Mouse (Mus musculus) left cerebral cortex, postnatal 25 days (tissue): ENCODE data around the gene Ldb2. TPM values are rescaled to one million over a fixed set of nuclear protein-coding genes. Genes with fewer than 3 reads are reported as not detected.

ENCODE experiments used
- DNase-seq, 2 experiments: peaks; one replicate each; pipeline ENCODE4 v3.0.0; 2022; ENCODE audit warnings: low spot score in 2 of 2, mixed read lengths in 1 of 2
- intact Hi-C: fragments of 180-260 bp; cut with DNase I; formaldehyde crosslinking; loops from one replicate; pipeline ENCODE4 v1.15.1; 2025
- total RNA-seq, 2 experiments: library from RNA; stranded (reverse); gene quantifications; 2 replicates each; pipeline ENCODE4 v1.2.3; 2021

Ldb2 gene
- total RNA-seq, 2 experiments from 2014 or later: 40.3 to 59.7 TPM

DNA sequence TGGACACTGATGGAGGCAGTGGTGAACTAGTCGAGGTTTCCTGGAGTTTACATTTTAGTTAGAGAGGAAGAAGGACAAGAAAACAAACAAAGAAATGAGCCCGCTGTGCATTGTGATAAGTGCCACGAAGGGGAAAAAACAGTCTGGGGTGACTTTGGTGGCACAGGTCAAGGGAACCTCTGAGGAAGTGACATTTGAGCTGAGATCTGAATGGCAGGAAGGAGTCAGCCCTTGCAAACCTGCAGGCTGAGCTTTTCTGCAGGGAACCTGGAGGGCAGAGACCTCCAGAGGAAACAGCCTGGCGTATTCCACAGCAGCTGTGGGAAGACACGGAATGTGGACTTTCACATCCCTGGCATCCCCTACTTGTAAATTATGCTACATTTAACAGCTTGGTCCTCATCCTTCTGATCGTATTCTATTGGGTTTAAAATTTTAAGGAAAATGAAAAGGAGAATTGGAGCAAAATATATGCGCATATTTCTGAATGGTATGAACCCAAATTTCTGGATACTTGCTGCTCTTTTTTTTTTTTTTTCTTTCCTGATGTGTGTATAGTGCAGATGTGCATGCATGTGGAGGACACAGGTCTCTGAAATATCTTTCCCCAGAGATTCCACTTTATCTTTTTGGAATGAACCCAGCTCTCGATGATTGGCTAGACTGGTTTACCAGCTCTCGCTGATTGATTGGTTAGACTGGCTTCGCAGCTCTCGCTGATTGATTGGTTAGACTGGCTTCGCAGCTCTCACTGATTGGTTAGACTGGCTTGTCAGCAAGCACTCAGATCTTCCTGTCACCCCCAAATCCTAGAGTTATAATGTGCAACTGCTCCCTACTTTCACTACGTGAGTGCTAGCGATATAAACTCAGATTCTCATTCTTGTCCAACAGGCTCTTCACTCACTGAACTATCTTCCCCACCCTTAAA is 72.7 kb downstream of the Ldb2 start:
- intact Hi-C loops: no loop called here
- DNase-seq: peak in 1 of 2 experiments; percentile 40

DNA sequence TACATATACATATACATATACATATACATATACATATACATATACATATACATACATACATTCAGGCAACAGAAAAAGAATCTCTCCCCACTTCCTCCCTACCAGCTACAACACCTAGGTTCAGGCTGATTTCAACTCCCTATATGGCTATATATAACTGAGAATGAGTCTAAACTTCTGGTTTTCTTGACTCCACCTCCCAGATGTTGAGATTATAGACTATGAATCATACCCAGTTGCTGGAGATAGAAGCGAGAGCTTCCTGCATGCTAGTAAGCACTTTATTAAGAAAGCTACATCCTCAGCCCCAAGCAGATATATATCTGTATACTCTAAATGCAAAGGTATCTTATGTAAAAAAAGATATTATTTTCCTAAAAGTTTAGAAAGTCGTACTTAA is 74.0 kb downstream of the Ldb2 start:
- no peak for DNase-seq
- intact Hi-C loops: no loop called here

DNA sequence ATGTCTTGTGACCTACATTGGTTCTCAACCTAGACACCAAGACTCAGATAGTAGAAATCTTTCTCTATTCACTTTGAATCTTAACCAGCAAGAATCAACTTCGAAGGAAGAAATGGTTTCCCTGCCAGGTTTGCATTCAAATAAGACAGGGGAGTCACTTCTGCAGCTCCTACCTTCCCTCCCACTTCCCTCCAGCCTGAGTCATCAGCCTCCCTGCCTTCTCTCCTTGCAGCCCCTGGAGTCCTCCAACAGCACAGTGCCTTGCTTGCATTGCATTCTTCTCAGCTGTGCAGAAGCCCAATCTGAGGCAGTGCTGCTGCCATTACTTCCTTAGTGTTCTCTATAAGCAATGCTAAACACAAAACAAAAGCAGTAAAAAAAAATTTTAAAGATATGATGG is 79.6 kb downstream of the Ldb2 start:
- intact Hi-C loops: no loop called here
- peak in 1 of 2 experiments; percentile 47 for DNase-seq

DNA sequence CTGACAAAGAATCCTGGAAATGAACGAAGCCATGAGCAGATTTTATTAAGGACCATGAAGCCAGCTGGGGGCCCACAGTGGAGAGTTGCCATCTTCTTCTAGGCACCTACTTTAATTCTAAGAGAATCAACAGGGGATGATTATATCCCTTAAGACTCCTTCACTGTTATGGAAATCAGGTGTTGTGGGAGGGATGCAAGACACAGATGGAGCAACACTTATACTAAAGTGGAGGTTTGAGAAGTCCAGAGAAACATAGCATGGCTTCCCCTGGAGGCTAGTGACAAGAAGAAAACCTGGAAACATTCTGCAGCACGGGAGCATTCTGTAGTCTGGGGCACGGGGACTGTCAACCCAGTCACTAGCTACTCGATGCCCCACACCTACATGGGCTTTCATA is 85.0 kb downstream of the Ldb2 start:
- peak in 1 of 2 experiments; percentile 51 for DNase-seq
- intact Hi-C loops: loop anchor here (5.0 kb wide), 1 partner anchor 563 kb away; no protein-coding TSS in a partner anchor

DNA sequence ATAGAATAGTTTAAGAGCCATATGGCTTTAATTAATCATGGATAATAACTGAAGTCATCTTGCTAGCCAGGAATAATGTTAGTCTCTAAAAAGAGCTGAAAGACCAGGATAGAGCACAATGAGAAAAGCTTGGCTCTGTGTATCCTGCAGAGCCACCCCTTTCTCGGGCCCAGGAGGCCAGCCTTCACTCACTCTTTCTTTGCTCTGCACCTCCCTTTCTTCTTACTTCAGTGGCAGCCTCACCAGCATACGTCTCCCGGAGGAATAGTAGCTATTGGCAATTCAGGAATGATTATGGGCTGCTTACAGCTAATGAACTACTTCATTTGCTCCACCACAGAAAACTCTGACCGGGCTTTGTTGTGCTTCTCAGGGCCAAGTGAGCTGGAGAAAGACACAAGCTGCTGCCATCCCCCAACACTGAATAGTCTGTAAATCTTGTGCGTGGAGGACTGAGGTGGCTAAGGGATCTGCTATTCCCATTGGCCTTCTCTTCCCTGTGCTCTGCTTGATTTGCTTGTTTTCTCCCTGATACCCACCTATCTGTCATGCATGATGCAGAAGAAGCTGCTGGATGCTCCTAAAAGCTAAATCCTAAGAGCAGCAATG is 86.2 kb downstream of the Ldb2 start:
- no peak for DNase-seq
- intact Hi-C loops: loop anchor here (5.0 kb wide), 1 partner anchor 564 kb away; no protein-coding TSS in a partner anchor

DNA sequence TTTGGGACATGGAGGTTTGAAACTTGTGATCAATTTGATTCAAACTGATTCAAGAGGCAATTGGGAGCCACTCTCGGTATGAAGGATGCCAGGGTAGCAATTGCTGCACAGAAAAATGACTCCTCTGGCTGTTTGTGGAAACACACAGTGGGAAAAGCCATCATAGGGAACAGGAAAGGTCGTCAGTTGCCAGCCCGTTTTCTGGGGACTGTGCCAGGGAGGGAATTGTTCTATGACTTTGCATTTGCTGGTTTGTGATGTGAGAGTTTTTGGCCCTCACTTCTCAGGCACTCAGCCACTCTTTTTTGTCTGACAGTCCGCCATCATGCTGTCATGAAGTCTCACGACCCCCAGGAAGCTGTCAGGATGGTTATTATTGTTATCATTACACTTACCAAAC is 88.3 kb downstream of the Ldb2 start:
- intact Hi-C loops: loop anchor here (5.0 kb wide), 1 partner anchor 566 kb away; no protein-coding TSS in a partner anchor
- no peak for DNase-seq

DNA sequence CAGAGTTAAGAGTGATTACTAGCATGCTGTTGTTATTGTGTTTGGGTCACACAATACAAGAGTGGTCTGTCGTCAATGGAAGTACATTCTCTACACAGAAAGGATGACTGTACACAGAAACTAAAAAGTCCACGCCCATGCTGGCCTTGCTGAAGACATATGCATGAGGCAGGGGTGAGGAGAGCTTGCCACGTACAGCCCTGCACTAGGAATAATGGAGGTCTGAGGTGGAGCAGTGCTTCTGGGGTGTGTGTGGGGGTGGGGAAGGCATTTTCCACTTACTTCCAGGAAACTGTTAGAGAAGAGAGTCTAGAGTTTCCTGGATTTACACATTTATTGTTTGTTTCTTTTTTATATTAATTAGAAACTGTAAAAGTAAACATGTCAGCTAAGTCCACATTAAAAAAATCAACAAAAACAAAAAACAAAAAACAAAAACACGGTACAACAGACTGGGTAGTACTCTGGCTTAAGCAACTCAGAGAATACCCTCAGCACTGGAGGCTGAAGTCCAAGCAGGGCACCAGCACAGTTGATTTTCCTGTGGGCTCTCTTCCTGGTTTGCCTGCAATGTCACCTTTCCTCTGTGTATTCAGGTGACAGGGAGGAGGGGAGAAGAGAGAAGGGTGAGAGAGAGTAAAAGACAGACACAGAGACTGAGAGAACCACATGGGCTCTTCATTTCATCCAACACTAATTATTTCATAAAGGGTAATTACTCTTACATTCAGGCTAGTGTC is 89.2 kb downstream of the Ldb2 start:
- intact Hi-C loops: loop anchor here (5.0 kb wide), 1 partner anchor 567 kb away; no protein-coding TSS in a partner anchor
- DNase-seq: no peak

DNA sequence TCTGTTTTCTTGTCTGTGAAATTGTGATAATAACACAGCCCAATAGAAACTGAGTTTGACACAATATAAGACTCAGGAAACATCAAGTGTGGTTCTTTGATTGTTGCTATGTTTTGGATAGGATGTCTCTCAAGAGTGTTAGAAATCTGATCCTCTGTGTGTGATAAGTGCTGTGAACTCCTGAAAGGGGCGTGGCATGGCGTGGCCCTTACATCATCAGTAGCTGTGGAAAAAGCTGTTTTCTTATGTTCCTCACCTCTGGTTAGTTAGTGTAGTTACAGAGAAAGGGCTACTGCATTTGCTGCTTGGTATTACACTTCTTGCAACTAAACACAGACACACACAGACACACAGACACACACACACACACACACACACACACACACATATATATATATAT is 90.2 kb downstream of the Ldb2 start:
- intact Hi-C loops: no loop called here
- no peak for DNase-seq

DNA sequence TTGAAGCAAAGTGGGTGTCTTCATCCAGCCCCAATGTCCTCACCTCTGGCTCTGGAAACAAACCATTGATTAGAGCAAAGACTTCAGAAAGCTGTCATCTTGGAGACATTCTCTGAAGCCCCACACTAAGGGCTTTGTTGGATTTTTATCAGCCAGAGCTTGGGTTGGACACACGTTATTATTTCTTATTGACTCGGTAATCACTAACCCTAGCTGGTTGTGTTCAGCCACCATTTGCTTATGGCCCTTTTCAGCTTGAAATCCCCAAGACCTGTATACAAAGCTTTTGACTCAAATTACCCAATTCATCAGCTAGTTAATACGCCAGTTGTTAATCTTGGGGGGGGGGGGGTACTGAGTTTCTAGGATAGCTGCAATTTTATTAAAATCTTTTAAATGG is 91.5 kb downstream of the Ldb2 start:
- intact Hi-C loops: no loop called here
- DNase-seq: no peak

DNA sequence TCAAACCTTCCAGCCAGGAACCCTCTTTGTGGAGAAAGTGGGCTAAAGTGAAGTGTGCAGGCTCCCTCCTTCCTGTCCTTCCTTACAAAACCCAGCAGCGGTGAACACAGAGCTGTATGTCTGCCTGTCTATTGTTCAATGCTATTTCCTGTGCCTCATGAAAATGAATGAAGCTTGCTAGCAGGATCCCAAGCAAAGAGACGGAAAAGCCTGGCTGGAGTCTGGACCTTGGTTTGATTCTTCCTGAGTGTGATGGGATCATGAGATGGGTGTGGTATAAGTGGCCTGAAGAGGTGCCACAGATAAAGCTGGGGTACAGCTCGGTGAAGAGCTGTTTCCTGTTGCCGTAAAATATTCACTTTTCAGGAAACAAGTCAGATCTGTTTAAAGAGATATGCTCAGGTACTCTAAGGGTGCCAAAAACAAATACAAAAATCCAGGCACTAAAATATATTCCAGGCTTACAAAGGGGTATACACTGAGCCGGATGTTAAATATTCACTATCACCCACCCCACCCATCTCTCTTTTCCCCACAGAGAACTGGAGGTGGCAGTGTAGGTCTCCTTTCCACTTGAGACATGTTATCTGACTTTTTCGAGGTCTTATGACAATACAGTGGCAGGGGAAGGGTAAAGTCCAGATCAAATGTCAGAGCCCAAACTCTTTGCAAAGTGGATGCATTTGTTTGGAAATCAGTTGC is 92.3 kb downstream of the Ldb2 start:
- DNase-seq: no peak
- intact Hi-C loops: no loop called here

DNA sequence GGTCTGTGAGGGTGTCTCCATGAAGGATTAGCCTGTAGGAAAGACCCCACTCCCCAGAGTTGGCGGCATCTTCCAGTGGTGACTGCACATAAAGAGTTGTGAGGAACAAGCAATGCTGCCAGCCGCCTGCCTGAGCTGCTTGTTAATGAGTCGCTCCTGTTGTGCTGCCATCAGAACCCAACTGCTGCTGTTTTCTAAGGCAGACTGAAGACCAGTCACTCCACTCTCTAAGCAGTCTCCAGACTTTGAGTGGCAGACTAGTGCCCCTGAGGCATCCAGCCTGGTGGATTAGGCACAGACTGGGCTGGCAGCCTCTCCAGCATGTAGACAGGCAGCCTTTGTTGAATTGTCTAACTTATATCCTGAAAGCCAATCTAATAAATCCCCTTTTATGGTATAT is 101.5 kb downstream of the Ldb2 start:
- no peak for DNase-seq
- intact Hi-C loops: no loop called here

DNA sequence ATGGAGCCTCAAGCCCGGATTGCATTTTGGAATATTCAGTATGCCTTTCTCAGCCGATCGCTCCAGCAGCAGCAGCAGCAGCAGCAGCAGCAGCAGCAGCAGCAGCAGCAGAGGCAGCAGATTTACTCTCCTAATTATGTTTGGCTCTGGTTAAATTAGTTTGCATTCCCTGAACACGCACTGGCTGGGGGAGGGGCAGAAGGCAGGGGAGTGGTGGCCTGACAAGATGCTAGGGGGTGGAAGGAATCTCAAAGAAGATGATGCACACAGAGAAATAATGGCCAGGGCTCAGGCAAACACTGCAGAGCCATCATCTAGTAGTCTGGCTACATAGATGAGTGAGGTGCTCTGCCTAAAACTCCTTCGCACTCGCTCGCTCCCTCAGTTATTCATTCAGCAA is 102.9 kb downstream of the Ldb2 start:
- no peak for DNase-seq

DNA sequence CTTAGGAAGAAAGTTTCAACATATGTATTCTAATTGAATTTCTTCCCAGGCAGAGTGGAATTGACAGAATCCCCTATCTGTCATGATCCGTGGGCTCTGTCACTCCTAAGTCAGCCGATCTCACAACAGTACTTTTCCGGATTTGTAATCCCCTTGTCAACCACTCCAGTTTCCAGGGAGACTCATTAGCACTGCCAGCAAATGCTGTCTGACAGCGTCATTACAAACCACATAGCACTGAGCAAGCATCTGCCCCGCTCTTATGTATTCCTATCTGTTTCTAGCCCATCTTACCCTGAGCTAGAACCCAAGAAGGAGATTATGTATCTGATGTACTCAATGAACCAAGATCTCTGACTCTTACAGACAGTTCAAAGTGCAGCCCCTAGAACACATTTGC is 105.8 kb downstream of the Ldb2 start:
- intact Hi-C loops: no loop called here
- DNase-seq: peak in 1 of 2 experiments; percentile 31

More for the DNA sequence above, 102.9 kb downstream of the Ldb2 start:
- intact Hi-C loops: no loop called here

DNA sequence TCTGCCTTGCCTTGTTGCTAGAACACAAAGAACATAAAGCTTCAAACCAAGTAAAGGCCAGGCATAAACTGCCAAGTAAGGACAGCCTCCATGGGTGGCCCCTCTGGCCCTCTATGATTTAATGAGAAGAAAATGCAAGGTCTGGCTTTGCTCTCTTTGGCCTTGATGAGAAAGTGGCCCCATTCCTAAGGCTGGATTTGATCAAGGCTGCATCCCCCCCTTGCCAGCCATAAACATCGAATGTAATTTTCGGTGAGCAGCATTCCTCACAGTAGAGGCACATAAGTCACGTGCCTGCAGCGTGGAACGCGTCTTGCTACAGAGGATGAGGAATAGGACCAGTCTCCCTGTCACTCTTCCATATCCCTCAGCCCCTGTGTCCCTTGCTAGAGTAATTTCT is 113.1 kb downstream of the Ldb2 start:
- intact Hi-C loops: no loop called here
- no peak for DNase-seq

DNA sequence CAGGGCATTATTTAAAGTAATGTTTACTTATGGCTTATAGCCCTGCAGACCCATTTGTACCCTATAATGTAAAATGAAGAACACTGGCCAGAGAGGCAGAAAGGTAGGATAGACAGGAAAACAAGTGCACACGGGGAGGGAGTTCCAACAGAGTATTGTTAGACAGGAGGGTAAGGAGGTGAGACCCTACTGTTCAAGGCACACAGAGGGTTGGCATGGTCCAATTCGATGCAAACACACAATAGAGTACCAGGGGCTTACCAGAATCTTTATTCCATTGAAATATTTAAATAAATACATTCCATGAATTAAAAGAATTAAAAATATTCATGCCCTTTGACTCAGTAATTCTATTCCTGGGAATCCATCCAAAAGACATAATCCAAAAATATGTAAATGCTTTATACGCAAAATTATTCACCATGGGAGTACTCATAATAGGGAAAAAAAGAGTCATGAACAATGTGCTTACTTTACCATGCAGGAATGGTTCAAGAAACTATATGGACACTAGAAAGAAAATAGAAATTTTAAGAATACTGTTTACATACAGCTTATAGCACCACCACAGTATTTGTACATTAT is 118.3 kb downstream of the Ldb2 start:
- intact Hi-C loops: no loop called here
- no peak for DNase-seq

DNA sequence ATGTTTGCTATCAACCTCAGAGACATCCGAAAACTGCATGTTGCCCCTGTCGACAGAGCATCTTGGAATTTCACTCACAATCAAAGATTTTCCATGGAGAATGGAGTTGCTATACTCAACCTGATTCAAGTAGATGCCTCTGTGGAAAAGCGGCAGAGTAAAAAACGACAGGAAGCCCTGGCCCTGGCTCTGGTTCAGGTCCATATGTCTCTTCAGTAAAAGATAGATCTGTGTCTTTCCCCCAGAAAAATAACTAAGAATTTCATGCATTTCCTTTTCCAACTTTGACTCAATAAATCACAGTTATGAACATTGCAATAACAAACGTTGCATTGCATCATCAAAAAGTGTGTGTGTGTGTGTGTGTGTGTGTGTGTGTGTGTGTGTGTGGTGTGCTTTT is 121.7 kb downstream of the Ldb2 start:
- intact Hi-C loops: no loop called here
- no peak for DNase-seq

DNA sequence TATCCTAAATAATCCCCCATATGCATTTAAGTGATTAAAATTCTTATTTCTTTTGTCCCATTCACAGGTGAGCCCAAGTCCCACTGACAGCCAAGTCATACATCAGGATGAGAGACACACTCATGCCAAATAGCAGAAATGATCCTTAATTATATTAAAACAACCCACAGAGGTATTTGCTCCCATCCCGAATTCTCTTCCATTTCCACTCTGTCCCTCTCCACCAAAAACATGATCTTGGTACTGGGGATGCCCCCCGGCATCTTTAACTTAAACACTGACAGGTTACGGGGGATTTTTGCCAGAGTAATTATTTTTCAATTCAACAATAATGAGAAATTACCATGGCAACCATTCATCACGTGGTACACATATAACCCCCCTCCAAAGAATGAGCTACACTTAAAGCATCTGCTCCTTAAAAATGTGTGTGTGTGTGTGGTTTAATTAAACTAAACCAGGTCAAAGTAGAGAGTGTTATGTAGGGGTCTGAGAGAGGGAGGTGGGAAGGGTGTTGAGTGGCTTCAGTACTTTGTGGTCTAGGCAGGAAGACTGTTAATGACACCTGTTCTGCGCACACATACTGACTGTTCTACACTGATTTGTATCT is 123.2 kb downstream of the Ldb2 start:
- intact Hi-C loops: no loop called here
- DNase-seq: no peak

DNA sequence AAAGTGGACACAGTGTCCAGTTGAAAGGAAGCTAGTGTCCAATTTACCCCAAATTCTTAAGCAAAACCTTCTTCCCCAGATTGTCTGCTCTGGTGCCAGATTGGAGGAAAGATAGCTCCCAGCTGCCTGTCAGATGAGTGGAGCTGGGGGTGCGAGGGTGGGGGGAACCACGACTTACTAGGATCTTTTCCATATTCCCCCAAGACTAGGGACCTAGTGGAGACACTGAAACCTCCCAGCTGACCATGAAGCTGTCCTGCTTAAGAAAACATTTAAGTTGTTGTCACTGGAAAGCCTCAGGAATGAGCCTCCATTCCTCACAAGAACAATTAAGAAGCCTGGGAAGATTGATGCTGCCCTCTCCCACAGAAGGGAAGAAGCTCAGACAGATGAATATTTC is 129.1 kb downstream of the Ldb2 start:
- intact Hi-C loops: no loop called here
- DNase-seq: no peak

DNA sequence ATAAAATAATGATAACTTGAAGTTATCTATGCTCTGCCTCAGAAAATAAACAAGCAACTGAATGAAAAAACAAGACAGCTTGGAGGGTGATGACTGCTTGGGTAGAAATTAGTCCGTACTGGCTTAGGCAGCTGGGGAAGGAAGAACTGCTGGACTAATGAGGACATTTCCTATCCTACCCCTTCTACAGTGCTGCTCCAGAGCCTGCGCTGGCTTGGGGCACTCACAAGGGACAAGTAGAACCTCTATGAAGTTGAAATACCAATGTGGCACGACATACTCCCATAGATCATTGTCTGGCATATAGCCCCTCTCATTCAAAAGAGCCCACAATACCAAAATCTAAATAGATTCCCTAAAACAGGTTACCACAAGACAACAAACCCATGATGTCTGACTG is 131.6 kb downstream of the Ldb2 start:
- intact Hi-C loops: no loop called here
- DNase-seq: no peak
